In the genomic region with DNA sequence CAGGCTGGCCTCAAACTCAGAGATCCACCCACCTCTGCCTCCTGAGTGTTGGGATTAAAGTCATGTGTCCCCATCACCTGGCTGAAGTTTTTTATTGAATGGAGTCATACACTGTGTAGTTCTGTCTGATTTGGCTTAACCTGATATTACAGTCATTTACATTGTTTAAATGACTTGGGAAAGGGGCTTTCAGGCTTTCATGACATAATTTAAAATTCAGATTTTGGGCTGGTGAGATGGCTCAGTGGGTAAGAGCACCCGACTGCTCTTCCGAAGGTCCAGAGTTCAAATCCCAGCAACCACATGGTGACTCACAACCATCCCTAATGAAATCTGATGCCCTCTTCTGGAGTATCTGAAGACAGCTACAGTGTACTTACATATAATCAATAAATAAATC, we compare ENCODE assay signal across 6 mouse cellular contexts. TPM values are rescaled to one million over a fixed set of nuclear protein-coding genes. Genes with fewer than 3 reads are reported as not detected.
"Had no signal": no experiment of that assay in that cellular context is flagged by ENCODE, and none has a peak within 500 bp of the region (broad histone marks: within the 10 kb centered on the region; RNA-seq: fewer than 3 reads in every experiment).

No protein-coding gene starts in this region.

RNA-seq across cellular contexts. Expression of gene Tmed6, which starts 31.8 kb away (rescaled TPM):
- total RNA-seq: neutrophil, adult 5-6 weeks had no signal
- polyA plus RNA-seq: neural tube, embryonic 12.5 days; neural tube, embryonic 13.5 days; neural tube, embryonic 14.5 days; neural tube, embryonic 15.5 days; urinary bladder, adult 2 months had no signal
